Mouse (Mus musculus) T-helper 2 cell (primary cell): Measurements from ENCODE around the gene Vwf.

Experiments used
- in situ Hi-C: fragments of 300-600 bp; cut with MboI, MseI; formaldehyde crosslinking; loops from one replicate; pipeline ENCODE4 v1.15.1; 2025; ENCODE audit warnings: high pct_unique_total_duplicates

Gene Vwf

DNA sequence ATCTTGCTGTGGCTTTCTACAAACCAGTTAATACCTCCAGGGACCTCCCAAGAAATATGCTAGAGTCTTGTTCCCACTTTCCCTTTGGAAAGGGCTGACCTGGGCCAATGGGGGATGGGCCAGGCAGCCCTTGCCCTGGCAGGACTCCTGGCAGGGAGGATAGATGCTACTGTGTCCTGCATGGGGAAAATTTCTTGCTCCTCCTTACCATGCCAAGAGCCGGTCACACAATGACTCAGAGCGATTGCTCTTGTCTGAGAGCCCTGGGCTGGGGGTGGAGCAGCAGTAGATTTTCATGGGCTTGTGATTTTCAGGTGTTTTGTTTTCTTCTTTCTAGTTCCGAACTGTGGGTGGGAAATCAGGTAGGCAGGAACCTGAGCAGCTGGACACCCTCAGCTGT, 39.0 kb downstream of the Vwf start:
- in situ Hi-C loops = loop anchor here (5.0 kb wide), 1 partner anchor 73 kb away; no protein-coding TSS in a partner anchor

DNA sequence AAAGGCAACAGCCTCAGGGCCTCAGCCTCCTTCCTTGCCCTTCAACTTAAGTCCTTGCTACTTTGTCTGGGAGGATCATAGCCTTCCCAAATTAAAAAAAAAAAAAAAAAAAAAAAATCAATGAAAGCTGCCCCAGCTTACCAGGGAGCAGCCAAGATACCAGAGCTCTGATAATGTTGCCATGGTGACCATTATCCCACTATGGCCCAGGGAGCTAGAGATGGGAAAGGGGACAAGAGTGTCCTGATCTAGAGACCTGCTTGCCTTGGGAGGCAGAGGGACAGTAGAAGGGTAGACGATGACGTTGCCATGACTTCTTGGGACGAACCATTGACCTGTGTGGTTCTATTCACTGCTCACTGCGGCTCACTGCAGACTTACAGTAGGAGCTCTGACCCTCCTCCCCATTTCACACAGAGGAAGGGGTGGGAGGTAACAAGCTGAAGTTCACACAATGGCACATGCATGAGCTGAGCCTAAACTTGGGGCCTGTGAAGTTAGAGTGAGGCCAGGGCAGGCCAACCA, 39.5 kb downstream of the Vwf start:
- in situ Hi-C loops = loop anchor here (5.0 kb wide), 1 partner anchor 74 kb away; no protein-coding TSS in a partner anchor

DNA sequence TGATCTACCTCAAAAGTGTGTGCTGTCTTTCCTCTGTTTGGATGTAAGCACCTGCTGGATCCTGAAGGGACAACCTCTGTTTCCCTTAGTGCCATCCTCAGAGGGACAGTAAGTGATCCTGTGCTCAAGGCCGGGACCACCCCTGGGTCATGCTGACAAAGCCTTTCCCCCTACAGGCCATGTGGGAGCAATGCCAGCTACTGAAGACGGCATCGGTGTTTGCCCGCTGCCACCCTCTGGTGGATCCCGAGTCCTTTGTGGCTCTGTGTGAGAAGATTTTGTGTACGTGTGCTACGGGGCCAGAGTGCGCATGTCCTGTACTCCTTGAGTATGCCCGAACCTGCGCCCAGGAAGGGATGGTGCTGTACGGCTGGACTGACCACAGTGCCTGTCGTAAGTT, 41.7 kb downstream of the Vwf start:
- in situ Hi-C loops = loop anchor here (5.0 kb wide), 1 partner anchor 76 kb away; no protein-coding TSS in a partner anchor

DNA sequence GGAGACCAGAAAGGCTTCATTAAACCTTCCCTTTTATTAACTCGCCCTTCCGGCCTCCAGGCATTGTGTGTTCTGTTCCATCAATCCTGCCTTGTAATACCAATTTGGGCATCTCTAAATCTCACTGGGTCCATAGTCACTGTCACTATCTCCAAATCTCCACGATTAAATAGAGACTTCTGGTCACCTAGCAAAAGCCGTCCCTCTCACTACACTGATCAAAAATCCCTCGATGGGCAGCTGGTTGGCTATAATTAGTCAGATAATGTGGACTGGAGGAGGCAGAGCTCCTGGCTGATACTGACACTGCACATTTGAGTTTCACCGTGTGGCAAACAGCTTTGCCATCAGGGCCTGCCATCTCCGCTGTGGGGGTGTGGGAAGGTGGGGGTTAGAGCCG, 42.5 kb downstream of the Vwf start:
- in situ Hi-C loops = loop anchor here (5.0 kb wide), 1 partner anchor 77 kb away; no protein-coding TSS in a partner anchor

DNA sequence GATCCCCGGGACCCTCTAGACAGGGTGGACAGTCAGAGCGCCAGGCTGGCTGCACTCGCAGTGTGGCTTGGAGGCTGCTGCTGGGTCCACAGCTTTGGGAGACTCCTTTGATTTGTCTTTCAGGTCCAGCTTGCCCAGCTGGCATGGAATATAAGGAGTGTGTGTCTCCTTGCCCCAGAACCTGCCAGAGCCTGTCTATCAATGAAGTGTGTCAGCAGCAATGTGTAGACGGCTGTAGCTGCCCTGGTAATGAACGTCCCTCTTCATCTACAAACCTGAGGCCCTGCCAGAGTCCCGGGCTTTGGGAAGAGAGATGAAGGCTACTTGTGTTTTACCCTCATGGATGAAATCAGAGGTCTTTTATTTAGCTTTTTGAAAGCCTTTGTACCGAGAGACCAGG, 43.5 kb downstream of the Vwf start:
- in situ Hi-C loops = no loop called here

DNA sequence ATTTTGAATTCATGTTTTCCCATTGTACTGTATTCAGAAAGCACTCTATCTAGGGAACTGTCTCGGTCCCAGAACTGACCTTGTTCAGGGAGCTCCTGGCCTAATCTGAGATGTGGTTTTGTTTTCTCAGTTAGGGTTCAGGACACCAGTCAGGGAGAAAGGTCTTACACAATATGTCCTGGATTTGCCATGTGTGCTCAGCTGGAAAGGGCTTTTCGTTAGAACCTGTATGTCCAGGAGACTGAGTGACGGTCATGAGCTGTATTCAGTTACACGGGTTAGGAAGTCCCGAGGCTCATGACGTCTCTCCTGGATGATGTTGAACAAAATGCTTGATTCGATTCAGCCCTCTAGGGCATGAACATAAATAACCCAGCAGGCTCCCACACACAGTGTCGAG, 43.9 kb downstream of the Vwf start:
- in situ Hi-C loops = no loop called here

DNA sequence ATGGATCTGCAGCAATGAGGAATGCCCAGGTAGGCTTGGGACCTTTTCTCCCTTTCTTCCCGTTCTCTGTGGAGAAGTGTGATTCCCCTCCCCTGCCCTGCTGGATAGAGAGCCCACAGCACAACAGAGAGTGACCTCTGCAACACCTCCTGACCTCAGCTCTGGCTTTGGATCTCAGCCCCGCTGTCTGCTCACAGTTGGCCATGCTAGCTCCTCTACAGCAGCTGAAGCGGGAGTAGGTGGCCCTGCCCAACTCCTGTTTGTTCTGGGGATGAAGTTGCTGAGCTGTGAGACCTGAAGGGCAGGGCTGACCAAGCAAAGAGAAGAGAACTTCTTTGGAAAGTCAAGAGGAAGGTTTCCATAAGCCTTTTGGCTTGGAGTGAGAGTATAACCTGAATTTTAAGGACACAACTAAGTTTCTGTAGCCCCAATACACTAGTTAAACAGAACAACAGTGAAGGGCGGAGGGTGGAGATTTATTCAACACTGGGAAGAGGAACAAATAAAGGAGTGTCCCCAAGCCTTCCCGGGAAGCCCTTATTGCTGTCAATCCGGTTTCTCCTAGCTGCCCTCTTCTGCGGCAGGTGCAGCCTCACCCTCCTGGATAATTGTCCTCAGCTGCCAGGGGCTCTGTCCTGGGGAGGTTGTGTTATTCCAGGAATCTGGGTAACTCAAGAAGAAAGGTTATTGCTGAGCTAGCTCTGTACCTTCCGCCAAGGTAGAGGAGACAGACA, 45.2 kb downstream of the Vwf start:
- in situ Hi-C loops = no loop called here

DNA sequence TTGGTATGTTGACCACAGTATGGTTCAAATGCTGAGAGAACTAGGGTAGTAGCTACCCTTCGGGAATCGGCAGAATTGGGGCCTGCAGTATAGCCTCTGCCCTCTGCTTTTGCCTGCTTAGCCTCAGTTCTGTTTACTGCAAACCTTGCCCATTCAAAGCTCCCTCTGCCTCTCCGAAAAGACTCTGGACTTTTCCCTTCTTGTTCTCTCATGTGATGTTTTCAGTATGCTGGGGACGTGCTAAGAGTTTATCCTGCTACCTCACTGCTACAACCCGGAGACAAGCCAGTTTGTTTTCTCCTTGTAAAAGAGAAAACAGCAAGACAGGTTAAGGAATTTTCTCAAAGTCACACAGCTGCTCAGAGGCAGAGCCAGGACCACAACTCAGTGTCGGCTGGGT, 46.0 kb downstream of the Vwf start:
- in situ Hi-C loops = no loop called here

DNA sequence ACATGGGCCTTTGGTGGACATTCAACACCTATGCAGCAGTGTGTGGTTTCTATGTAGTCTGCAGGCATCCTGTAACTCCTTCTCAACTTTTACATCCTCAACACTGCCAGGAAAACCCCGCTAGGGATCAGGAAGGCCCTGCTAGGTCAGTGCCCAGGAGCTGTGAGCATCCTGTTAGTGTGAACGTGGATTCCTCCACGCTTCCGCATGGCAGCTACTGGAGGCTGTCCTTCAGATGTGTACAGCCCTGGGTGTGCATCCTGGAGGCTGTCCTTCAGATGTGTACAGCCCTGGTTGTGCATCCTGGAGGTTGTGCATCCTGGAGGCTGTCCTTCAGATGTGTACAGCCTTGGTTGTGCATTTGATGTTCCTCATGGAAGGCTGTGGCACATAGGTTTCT, 47.7 kb downstream of the Vwf start:
- in situ Hi-C loops = no loop called here

DNA sequence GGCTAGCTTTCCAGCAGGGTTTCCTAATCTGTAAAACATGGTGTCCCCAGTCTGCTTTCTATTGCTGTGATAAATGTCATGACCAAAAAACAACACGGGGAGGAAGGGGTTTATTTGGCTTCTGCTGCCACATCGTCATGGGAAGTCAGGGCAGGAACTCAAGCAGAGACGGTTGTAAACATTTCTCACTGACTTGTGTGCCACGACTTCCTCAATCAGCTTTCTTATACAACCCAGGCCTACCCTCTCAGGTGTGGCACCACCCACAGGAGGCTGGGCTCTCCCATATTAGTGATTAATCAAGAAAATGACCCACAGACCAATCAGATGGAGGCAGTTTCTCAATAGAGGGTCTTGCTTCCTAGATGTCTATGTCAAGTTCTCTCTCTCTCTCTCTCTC, 48.3 kb downstream of the Vwf start:
- in situ Hi-C loops = no loop called here

DNA sequence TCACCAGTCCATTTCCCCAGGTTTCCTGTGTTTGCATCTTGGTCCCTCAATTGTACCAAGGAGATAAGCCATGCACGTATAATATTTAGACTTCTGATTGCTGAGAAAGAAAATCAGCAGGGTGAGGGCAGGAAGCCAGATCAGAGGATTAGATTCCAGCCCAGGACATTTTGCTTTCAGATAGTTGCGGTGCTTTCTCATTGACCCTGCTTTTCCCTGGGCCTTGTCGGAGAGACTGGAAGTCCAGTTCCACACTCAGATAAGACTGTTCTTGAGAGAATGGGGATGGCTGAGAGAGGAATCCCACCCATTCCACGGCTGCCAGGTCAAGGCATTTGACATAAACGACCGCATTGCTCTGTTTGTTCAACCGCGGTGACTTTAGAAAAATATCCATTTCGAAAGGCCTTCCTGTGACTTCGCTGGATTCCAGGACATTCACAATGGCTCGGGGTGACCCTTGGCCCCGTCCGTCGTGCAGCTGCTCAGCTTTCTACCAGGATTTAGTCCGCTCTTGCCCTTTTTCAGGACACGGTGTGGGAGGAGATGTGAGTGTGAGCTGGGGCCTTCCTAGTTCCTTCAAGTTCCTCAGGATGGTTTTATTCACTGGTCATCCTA, 50.2 kb downstream of the Vwf start:
- in situ Hi-C loops = no loop called here

DNA sequence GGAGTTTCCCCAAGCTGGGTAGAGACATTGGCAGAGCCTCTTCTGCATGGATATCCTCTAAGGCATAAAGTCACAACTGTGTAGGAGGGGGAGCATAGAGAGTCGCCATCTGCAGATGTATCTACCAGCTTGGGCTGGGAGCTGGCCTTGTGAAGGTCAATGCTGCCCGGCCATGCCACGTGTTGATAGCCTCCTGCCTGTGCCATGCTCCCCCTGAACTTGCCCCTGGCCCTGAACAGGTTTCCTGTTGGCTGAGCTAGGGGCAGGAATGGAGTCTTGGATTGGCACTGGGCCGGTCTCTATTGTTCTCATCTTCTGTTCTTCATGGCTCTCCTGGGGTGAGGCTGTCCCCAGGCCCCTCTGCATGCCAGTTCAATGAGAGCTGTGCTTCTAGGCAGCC, 51.1 kb downstream of the Vwf start:
- in situ Hi-C loops = no loop called here

DNA sequence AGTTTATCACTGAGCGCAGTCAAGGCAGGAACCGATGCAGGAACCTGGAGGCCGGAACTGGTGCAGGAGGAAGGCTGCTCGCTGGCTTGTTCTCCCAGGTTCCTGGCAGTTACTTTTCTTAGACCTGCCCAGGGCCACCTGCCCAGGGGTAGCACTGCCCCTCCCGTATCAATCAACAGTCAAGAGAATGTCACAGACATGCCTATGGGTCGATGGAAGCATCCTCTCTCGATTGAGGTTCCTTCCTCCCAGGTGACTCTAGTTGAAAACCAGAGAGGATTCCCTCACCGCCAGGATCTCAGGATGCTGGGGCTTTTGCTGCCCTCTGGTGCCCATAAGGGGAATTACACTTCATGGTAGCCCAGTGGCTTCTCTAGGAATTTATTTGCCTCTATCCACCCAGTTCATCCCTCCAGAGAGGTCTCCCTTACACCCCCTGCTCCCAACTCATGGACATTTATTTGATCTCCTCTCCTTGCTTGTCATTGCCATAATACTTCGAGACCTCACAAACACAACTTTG, 53.5 kb downstream of the Vwf start:
- in situ Hi-C loops = loop anchor here (5.0 kb wide), 2 partner anchors 103 to 178 kb away; no protein-coding TSS in a partner anchor

DNA sequence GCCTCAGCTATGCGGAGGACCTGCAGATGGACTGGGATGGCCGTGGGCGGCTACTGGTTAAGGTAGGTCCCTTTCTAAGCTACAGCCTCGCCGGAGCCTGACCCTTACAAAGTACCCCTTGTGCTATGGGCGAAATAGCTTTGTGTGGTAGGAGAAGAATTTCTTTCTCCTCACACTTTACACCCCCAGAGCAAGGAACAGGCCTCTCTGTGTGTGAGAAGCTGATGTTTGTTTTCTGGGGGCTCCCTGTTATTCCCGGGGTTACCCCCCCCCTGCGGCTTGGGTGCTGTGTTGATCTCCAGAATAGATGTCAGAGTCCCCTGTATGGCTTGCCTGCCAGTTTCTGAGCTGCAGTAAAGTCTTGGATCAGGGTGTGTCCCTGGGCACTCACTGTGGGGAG, 54.1 kb downstream of the Vwf start:
- in situ Hi-C loops = loop anchor here (5.0 kb wide), 2 partner anchors 103 to 178 kb away; no protein-coding TSS in a partner anchor

DNA sequence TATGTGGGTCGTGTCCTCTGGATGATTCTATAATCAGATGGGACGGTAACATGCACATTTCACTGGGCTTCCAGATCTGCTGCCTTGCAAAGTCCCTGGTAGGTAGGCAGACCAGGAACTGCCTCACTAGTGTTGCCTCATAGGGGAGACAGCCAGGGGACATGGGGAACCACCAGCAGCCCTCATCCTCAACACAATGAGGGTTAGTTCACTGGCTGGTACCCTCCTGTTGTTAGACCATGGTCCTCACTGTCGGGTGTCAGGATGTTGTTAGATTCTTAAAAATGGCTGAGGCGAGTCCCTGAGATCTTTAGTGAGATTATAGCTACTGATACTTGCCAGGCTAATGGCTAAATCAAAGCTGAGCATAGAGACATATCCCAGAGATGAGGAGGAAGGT, 54.6 kb downstream of the Vwf start:
- in situ Hi-C loops = loop anchor here (5.0 kb wide), 2 partner anchors 104 to 179 kb away; no protein-coding TSS in a partner anchor

DNA sequence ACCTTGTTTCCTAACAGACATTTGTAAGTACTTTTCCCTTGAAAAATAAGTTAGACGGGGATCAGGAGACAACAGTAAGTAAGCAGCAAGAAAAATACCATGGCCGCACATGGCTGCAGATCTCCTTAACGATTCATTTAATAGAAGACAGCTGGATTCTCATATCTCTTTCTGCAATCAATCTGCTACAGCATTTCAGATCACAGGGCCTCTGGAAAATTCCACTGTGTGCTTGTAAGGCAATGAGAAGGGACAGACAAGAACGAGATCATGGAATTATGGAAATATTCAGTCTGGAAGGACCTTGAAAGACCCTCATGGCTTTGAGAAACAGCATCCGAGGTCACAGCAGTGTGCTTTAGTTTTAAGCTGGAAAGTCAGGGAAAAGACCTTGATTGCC, 55.2 kb downstream of the Vwf start:
- in situ Hi-C loops = loop anchor here (5.0 kb wide), 2 partner anchors 104 to 179 kb away; no protein-coding TSS in a partner anchor

DNA sequence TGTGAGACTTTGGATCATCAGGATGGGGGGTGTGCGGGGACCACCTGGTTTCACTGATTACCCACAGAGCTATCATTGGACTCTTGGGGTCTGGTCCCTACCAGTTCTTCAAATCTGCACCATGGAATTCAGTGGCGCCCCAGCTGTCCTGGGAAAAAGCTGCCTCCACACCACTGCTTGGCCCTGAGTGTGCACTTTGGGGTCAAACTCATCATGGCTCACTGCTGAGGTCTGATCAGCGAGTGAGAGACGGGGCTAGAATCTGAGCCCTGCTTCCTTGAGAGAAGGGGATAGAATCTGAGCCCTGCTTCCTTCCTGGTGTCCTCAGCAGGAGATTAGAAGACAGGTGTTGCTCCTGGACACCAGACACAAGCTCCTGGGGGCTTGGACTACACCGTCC, 55.8 kb downstream of the Vwf start:
- in situ Hi-C loops = loop anchor here (5.0 kb wide), 2 partner anchors 105 to 180 kb away; no protein-coding TSS in a partner anchor

DNA sequence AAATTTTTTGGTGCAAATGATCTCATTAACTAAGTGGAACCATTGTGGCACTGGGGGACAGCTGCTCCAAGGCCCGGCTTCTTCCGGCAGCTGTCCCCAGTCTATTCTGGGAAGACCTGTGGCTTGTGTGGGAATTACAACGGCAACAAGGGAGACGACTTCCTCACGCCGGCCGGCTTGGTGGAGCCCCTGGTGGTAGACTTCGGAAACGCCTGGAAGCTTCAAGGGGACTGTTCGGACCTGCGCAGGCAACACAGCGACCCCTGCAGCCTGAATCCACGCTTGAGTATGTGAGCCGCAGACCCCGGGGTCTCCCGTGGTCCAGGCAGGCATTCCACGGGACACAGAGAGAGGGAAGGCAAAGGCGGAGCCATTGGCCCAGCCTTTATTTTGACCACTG, 56.7 kb downstream of the Vwf start:
- in situ Hi-C loops = loop anchor here (5.0 kb wide), 2 partner anchors 106 to 181 kb away; no protein-coding TSS in a partner anchor

DNA sequence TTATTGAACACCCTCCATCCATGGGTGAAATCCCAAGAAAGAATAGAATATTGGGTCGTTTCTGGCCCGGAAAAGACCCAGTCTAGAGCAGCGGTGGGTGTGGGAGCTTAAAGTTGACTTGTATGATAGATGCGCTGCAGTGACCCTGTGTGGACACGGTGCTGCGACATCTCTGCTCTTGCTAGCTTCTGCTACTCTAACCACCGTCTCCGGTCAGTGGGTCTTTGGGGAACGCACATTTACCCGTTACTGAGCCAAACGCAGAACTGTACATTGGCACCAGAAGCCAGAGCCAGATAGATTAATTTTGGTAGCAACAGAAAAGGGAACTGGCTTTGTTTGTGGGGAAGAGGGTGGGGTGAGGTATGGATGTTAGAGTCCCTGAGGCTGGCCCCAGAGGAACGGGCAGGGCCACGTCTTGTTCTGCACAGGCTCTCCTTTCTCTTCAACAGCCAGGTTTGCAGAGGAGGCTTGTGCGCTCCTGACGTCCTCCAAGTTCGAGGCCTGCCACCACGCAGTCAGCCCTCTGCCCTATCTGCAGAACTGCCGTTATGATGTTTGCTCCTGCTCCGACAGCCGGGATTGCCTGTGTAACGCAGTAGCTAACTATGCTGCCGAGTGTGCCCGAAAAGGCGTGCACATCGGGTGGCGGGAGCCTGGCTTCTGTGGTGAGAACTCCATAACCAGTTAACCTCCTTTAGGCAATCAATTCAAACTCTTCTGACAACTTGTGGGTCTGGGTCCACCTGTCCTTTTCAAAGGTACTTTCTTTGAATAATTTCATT, 57.3 kb downstream of the Vwf start:
- in situ Hi-C loops = loop anchor here (5.0 kb wide), 2 partner anchors 107 to 182 kb away; no protein-coding TSS in a partner anchor

DNA sequence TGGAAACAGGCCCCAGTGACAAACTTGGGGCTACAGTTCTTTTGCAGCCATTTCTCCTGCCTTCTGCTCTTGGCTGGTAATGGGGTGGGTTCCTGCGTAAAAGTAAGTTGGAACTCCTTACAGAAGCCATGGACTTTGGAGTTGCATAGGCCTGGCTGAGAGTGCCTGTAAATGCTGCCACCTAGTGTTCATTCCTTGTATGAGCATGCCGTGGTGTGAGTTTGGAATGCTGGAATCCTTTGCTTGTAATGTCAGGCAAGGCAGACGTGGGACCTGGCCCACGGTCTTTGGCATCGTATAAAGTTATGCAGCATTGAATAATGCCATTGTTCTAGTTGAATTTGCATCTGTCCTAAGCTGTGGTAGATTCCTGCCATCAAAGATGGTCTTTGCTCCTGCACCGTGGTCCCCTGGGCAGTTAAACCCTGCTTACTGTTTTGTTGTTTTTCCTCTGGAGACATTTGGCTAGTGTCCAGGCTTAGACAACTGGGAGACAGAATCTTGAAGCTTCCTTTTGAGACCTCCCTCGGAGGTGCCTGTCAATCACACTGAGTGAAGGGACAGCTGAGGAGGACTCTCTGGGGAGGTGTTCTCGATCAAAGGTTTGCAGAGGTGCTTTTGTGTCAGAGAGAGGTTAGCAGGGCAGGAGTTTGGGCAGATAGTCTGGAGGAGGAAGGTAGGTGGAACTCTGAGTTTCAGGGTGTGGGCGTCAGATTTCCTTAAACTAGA, 58.1 kb downstream of the Vwf start:
- in situ Hi-C loops = loop anchor here (5.0 kb wide), 2 partner anchors 107 to 182 kb away; no protein-coding TSS in a partner anchor

DNA sequence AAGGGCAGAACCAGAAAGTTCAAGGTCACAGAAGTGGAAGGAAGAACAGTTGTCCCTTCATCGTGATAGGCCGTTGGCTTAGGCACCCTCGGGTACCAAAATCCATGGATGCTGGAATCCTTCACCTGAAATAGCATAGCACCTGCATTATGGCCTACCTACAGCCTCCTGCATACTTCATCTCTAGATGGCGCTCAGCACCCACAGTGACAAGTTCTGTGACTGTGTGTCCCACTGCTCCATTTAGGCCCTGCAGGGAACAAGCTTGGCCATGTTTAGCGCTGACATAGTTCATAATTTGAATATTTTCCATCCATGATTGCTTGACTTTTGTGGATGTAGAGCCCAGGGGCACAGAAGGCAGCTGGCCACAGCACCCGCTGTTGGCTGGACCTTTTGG, 62.5 kb downstream of the Vwf start:
- in situ Hi-C loops = no loop called here
